Mouse (Mus musculus) ES-Bruce4 (cell line): Measurements from ENCODE around the gene Pik3c2b. TPM values are rescaled to one million over a fixed set of nuclear protein-coding genes. Genes with fewer than 3 reads are reported as not detected.
"Not testable (repeated sequence)": the region's sequence is repeated elsewhere in the genome, so short reads cannot be mapped to it uniquely, and the experiment has no call there.

ENCODE experiments used
- H3K27ac ChIP-seq: 2 replicates; pipeline ENCODE4 v1.5.1; 2012; ENCODE audit warnings: low read length, inconsistent platforms; ENCODE audit not compliant: insufficient read depth
- H3K27me3 ChIP-seq: 2 replicates; pipeline ENCODE4 v1.6.1; 2012; ENCODE audit warnings: mild to moderate bottlenecking, low read length, inconsistent platforms; ENCODE audit not compliant: control insufficient read depth, poor library complexity, insufficient read depth, severe bottlenecking
- H3K36me3 ChIP-seq: 2 replicates; pipeline ENCODE4 v1.6.1; 2012; ENCODE audit warnings: inconsistent platforms, mild to moderate bottlenecking, low read length, moderate library complexity; ENCODE audit not compliant: control insufficient read depth, poor library complexity, insufficient read depth, severe bottlenecking
- H3K4me1 ChIP-seq: one replicate; pipeline ENCODE4 v1.8.1; 2011; ENCODE audit warnings: low read length; ENCODE audit not compliant: control insufficient read depth, insufficient read depth
- H3K4me3 ChIP-seq: 2 replicates; pipeline ENCODE4 v1.5.1; 2011; ENCODE audit warnings: low read depth, mild to moderate bottlenecking, low read length
- H3K9ac ChIP-seq: 2 replicates; pipeline ENCODE4 v1.6.1; 2012; ENCODE audit warnings: low read depth, mild to moderate bottlenecking, inconsistent platforms; ENCODE audit not compliant: poor library complexity, severe bottlenecking
- H3K9me3 ChIP-seq: replicated peaks from 2 replicates; pipeline ENCODE4 v1.6.1; 2012; ENCODE audit warnings: mild to moderate bottlenecking, low read length, inconsistent platforms; ENCODE audit not compliant: control insufficient read depth, poor library complexity, insufficient read depth, severe bottlenecking
- CTCF ChIP-seq: IDR thresholded peaks from one replicate; pipeline ENCODE4 v1.8.1; 2011; ENCODE audit warnings: low read depth, low read length
- EP300 ChIP-seq: IDR thresholded peaks from 2 replicates; pipeline ENCODE4 v1.6.1; 2011; ENCODE audit warnings: low read depth, low read length; ENCODE audit not compliant: insufficient read depth
- POLR2A ChIP-seq: IDR thresholded peaks from one replicate; pipeline ENCODE4 v1.8.1; 2011; ENCODE audit warnings: low read length; ENCODE audit not compliant: insufficient read depth
- polyA plus RNA-seq: library from polyadenylated mRNA; stranded (reverse); fragments of >200 nt; gene quantifications from 2 replicates; pipeline ENCODE4 v1.2.4, GENCODE M21; 2011; ENCODE audit warnings: low read depth; ENCODE audit not compliant: missing spikeins, insufficient read depth, insufficient read length

Gene Pik3c2b
- polyA plus RNA-seq, 1 experiment = 6.0 TPM

GRCm38 (mm10) chr1:133014196-133014595 lies 31.3 kb upstream of the Pik3c2b start:
- H3K27me3 ChIP-seq = no peaks in the 10 kb centered on the region
- H3K4me3 ChIP-seq = no peak overlapping the region
- H3K9ac ChIP-seq = peak overlapping the region; percentile 86; the same call in 1 of the 2 replicates
- no peaks in the 10 kb centered on the region for H3K4me1 ChIP-seq
- TF ChIP-seq EP300 (no peak), CTCF (no peak), POLR2A (no peak)
- H3K27ac ChIP-seq = no peak overlapping the region
- H3K9me3 ChIP-seq = no peaks in the 10 kb centered on the region
- peaks cover 87% of the 10 kb centered on the region for H3K36me3 ChIP-seq

GRCm38 (mm10) chr1:133016775-133017428 lies 28.6 kb upstream of the Pik3c2b start:
- Histone ChIP-seq H3K27ac (peak overlapping the region; percentile 79), H3K4me3 (peak overlapping the region; percentile 73), H3K4me1 (no peaks in the 10 kb centered on the region), H3K27me3 (no peaks in the 10 kb centered on the region), H3K36me3 (peaks cover 67% of the 10 kb centered on the region), H3K9ac (peak overlapping the region; percentile 86), H3K9me3 (no peaks in the 10 kb centered on the region)
- TF ChIP-seq CTCF (no peak), POLR2A (no peak), EP300 (no peak)

- no peaks in the 10 kb centered on the region for H3K9me3 ChIP-seq
- peak overlapping the region; percentile 39 for H3K4me3 ChIP-seq
- H3K9ac ChIP-seq = peak overlapping the region; percentile 86
- no peak for TF ChIP-seq CTCF
- no peak for TF ChIP-seq EP300
- TF ChIP-seq POLR2A = no peak
- H3K4me1 ChIP-seq = no peaks in the 10 kb centered on the region
- H3K27ac ChIP-seq = peak overlapping the region; percentile 100
- H3K27me3 ChIP-seq = no peaks in the 10 kb centered on the region
- H3K36me3 ChIP-seq = peaks cover 54% of the 10 kb centered on the region
Measured at GRCm38 (mm10) chr1:133018580-133018979, 26.9 kb upstream of the Pik3c2b start.

DNA sequence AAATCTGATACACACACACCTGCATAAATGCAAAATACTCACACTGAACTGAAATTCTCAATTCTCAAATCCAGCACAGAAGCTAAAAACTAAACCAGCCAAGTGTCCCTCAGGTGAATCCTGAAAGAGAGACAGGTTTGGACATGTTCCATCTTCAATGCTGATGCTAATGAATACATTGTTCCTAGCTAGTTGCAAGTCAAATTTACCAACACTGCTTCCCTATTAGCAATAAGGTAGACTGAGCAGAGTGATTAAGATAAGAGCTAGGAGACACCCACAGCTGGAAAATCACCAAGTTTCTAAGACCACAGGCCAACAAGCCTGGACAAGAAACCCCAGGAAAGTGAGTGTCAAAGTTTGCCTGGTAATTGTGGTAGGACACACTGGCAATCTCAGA lies 26.2 kb upstream of the Pik3c2b start:
- Histone ChIP-seq H3K9ac (peak overlapping the region; percentile 86), H3K27me3 (no peaks in the 10 kb centered on the region), H3K4me1 (no peaks in the 10 kb centered on the region), H3K36me3 (peaks cover 47% of the 10 kb centered on the region), H3K27ac (peak overlapping the region; percentile 100), H3K4me3 (no peak overlapping the region; the same call in 1 of the 2 replicates), H3K9me3 (no peaks in the 10 kb centered on the region)
- 0 out of 2 replicates have a peak, but pooled peaks have one; percentile 27 for TF ChIP-seq EP300
- no peak for TF ChIP-seq CTCF

DNA sequence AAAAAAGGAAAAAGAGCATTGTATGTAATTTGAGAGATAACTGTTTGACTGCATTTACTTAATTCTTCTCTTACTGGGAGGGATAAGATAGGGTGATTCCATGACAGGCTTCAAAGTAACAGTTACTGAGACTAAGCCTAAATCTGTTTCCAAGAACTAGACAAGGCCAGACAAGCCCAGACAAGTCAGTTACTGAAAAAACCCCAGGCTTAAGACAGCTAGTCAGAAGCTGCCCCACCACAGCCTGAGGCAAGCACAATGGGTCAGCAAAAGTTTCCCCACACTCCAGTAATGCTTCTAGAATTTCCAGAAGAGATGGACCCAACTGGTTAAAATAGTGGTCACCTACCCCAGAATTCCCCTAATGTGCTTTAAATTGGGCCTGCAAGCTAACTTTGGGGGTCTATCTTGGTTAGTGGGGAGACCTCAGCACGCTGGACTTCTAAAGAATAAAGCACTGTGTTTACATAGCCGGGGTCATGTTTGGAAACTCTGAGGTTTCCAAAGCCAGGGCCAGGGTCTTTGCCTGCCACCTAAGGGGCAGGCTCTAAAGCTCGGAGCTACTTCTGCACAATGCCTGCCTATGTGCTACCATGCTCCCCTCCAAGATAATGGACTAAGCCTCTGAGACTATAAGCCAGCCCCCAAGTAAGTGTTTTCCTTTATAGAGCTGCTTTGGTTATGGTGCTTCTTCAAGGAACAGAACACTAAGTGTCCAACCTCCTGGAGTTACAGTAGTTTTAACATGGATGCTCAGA lies 25.2 kb upstream of the Pik3c2b start:
- peak overlapping the region; percentile 36; the same call in 1 of the 2 replicates for H3K4me3 ChIP-seq
- TF ChIP-seq EP300 (peak; percentile 99), POLR2A (no peak)
- H3K9ac ChIP-seq = peak overlapping the region; percentile 86
- H3K27ac ChIP-seq = peak overlapping the region; percentile 100
- H3K36me3 ChIP-seq = peaks cover 37% of the 10 kb centered on the region
- no peaks in the 10 kb centered on the region for H3K4me1 ChIP-seq
- no peaks in the 10 kb centered on the region for H3K9me3 ChIP-seq
- no peaks in the 10 kb centered on the region for H3K27me3 ChIP-seq

- Histone ChIP-seq H3K9me3 (no peaks in the 10 kb centered on the region), H3K9ac (peak overlapping the region; percentile 86), H3K4me1 (no peaks in the 10 kb centered on the region), H3K27me3 (no peaks in the 10 kb centered on the region), H3K36me3 (peaks cover 27% of the 10 kb centered on the region), H3K4me3 (peak overlapping the region; percentile 54), H3K27ac (peak overlapping the region; percentile 96)
- no peak for TF ChIP-seq CTCF
Measured at GRCm38 (mm10) chr1:133021391-133021790, 24.1 kb upstream of the Pik3c2b start.

GRCm38 (mm10) chr1:133021971-133022370 lies 23.5 kb upstream of the Pik3c2b start:
- H3K4me1 ChIP-seq, H3K27me3 ChIP-seq, H3K9me3 ChIP-seq, H3K9ac ChIP-seq: not testable (repeated sequence)
- Histone ChIP-seq H3K36me3 (peaks cover 21% of the 10 kb centered on the region), H3K4me3 (peak overlapping the region; percentile 9; the same call in 1 of the 2 replicates), H3K27ac (peak overlapping the region; percentile 65; the same call in 1 of the 2 replicates)

DNA sequence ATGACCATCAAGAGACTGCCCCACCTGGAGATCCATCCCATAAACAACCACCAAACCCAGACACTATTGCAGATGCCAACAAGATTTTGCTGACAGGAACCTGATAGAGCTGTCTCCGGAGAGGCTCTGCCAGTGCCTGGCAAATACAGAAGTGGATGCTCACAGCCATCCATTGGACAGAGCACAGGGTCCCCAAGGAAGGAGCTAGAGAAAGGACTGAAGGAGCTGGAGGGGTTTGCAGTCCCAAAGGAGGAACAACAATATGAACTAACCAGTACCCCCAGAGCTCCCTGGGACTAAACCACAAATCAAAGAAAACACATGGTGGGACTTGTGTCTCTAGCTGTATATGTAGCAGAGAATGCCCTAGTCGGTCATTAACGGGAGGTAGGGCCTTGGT lies 21.7 kb upstream of the Pik3c2b start:
- not testable (repeated sequence) for H3K9me3 ChIP-seq, H3K27me3 ChIP-seq, H3K27ac ChIP-seq, H3K4me1 ChIP-seq, H3K36me3 ChIP-seq
- peak overlapping the region; percentile 73 for H3K4me3 ChIP-seq
- H3K9ac ChIP-seq = peak overlapping the region; percentile 96
